Mouse (Mus musculus) bone marrow, adult 2 months (tissue): ENCODE measurements around the gene Zfp706. TPM values are rescaled to one million over a fixed set of nuclear protein-coding genes. Genes with fewer than 3 reads are reported as not detected.

Source experiments
- H3K27ac ChIP-seq: fragments of 200-500 bp; 2 replicates; pipeline ENCODE4 v1.5.1; 2012; ENCODE audit warnings: low read depth, mild to moderate bottlenecking, control low read depth, inconsistent platforms, low read length; ENCODE audit not compliant: control insufficient read depth, poor library complexity, insufficient read depth
- H3K4me1 ChIP-seq: fragments of 200-500 bp; 2 replicates; pipeline ENCODE4 v1.6.1; 2011; ENCODE audit warnings: low read length; ENCODE audit not compliant: control insufficient read depth, insufficient read depth
- H3K4me3 ChIP-seq: fragments of 200-500 bp; replicated peaks from 2 replicates; pipeline ENCODE3; 2011; ENCODE audit warnings: mild to moderate bottlenecking, low read depth, low read length, control low read depth; ENCODE audit not compliant: control insufficient read depth
- CTCF ChIP-seq: fragments of 200-500 bp; IDR thresholded peaks from 2 replicates; pipeline ENCODE4 v1.5.1; 2011; ENCODE audit warnings: low read length, control low read depth; ENCODE audit not compliant: control insufficient read depth, insufficient read depth
- POLR2A ChIP-seq: fragments of 200-500 bp; IDR thresholded peaks from 2 replicates; pipeline ENCODE4 v1.6.1; 2011; ENCODE audit warnings: low read depth, mild to moderate bottlenecking, control low read depth, low read length, borderline replicate concordance; ENCODE audit not compliant: control insufficient read depth
- WGBS: fragments of 180-500 bp; shearing (Covaris S2); methylation state at CpG from one replicate; pipeline ENCODE4 v1.1.7; 2018; 5-methylcytosine and 5-hydroxymethylcytosine counted together
- polyA plus RNA-seq: library from polyadenylated mRNA; stranded (reverse); fragments of >200 nt; gene quantifications from 2 replicates; pipeline ENCODE4 v1.2.4, GENCODE M21; 2011; ENCODE audit warnings: low replicate concordance; ENCODE audit not compliant: missing spikeins, insufficient read depth, insufficient read length

Gene Zfp706
- polyA plus RNA-seq, 1 experiment, result 63.7 TPM

DNA sequence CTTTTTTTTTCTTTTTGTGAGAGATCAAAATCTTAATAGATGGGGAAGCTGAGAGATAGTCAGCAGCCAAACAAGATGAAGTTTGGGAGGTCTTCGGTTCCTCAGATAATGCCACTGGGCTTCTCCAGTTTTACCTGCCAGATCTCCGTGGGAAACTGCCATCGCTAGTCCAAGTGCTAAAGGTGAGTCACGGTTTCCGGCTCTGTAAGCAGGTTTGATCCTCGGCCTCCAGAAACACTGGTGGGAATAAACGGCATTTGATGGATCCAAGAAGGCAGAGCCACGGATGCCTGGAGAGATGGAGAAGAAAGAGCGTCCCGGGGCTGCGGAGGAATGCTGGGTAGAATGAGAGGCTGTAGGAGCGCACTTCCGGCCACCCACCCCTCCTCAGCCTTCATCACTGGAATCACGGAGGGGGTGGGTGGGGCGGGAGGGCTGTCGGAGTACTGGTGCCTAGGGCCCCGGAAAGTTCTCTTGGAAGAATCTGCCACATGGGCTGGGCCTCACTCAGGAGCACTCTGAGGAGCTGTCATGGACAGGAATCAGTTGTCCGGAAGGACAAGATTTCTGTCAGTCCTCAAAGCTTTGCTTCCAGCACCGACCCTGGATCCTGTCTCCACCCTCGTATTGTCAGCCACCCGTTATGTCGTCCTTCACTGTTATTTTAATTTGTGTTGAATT, 58.6 kb downstream of the Zfp706 start:
- WGBS, result 84% methylated on average over 22 of the region's 22 CpGs
- TF ChIP-seq CTCF (no peak), POLR2A (no peak)
- Histone ChIP-seq H3K4me3 (no peak overlapping the region), H3K27ac (no peak overlapping the region), H3K4me1 (no peaks in the 10 kb centered on the region)
